Mouse (Mus musculus): ENCODE measurements at regions not wholly inside any gene's neighbourhood (a gene's known extent, or its start where the extent isn't known, plus 50 kb on each side); places are given as distances from the start of the nearest gene placed in this dataset.

- DNase-seq: no peak
These were observed 670.3 kb downstream of the Cdk5rap2 start for GRCm38 (mm10) chr4:69739833-69740510.

Measured in lung, postnatal 10 days (tissue).